Mouse (Mus musculus) neural tube, embryonic 13.5 days (tissue): ENCODE measurements around the gene Ppp1r12c. TPM values are rescaled to one million over a fixed set of nuclear protein-coding genes. Genes with fewer than 3 reads are reported as not detected.
"Not testable (repeated sequence)": the region's sequence is repeated elsewhere in the genome, so short reads cannot be mapped to it uniquely, and the experiment has no call there.

Source experiments
- ATAC-seq: fragments of 200-750 bp; cut with Nextera tagmentation; 2 replicates; pipeline ENCODE4 v1.8.0; 2017; ENCODE audit warnings: low read depth, mild to moderate bottlenecking, moderate TSS enrichment, moderate library complexity
- H3K27ac ChIP-seq: fragments of 300-500 bp; sonication (generic); replicated peaks from 2 replicates; pipeline ENCODE4 v1.5.1; 2015; ENCODE audit warnings: moderate library complexity, mild to moderate bottlenecking, inconsistent platforms
- H3K27me3 ChIP-seq: fragments of 300-500 bp; sonication (generic); 2 replicates; pipeline ENCODE4 v1.6.1; 2015; ENCODE audit warnings: mild to moderate bottlenecking, inconsistent platforms
- H3K36me3 ChIP-seq: fragments of 300-500 bp; sonication (generic); 2 replicates; pipeline ENCODE4 v1.6.1; 2015; ENCODE audit warnings: mild to moderate bottlenecking, inconsistent platforms
- H3K4me1 ChIP-seq: fragments of 300-500 bp; sonication (generic); replicated peaks from 2 replicates; pipeline ENCODE4 v1.6.1; 2015; ENCODE audit warnings: inconsistent platforms
- H3K4me2 ChIP-seq: fragments of 300-500 bp; sonication (generic); 2 replicates; pipeline ENCODE4 v1.6.1; 2015; ENCODE audit warnings: inconsistent platforms, mild to moderate bottlenecking, moderate library complexity
- H3K4me3 ChIP-seq: fragments of 300-500 bp; sonication (generic); 2 replicates; pipeline ENCODE4 v1.5.1; 2015; ENCODE audit warnings: mild to moderate bottlenecking, inconsistent platforms
- H3K9ac ChIP-seq: fragments of 300-500 bp; sonication (generic); 2 replicates; pipeline ENCODE4 v1.6.1; 2015; ENCODE audit warnings: moderate library complexity, mild to moderate bottlenecking, inconsistent platforms
- H3K9me3 ChIP-seq: fragments of 300-500 bp; sonication (generic); 2 replicates; pipeline ENCODE4 v1.6.1; 2016; ENCODE audit warnings: inconsistent platforms
- WGBS: fragments of 180-500 bp; shearing (Covaris S2); methylation state at CpG from one replicate; pipeline ENCODE4 v1.1.7; 2015; 5-methylcytosine and 5-hydroxymethylcytosine counted together
- polyA plus RNA-seq: library from polyadenylated mRNA; unstranded; fragments of >200 nt; fragmentation: Nextera tagmentation; extraction: Ambion mirVana; gene quantifications from 2 replicates; pipeline ENCODE4 v1.2.1, GENCODE M21; 2015

Gene Ppp1r12c
- polyA plus RNA-seq, 1 experiment from 2014 or later = 48.4 TPM

GRCm38 (mm10) chr7:4527302-4527689 lies 25.8 kb upstream of the Ppp1r12c start:
- Histone ChIP-seq H3K4me1 (peaks cover 19% of the 10 kb centered on the region), H3K4me2 (peak overlapping the region; percentile 60), H3K27me3 (peaks cover 23% of the 10 kb centered on the region), H3K36me3 (no peaks in the 10 kb centered on the region), H3K9ac (peak overlapping the region; percentile 46; the same call in 1 of the 2 replicates), H3K9me3 (no peaks in the 10 kb centered on the region), H3K27ac (no peak overlapping the region), H3K4me3 (0 out of 2 replicates have a peak overlapping the region, but pooled peaks have one; percentile 31)
- 50% methylated on average over 18 of the region's 18 CpGs for WGBS
- peak; percentile 4; the same call in 1 of the 2 replicates for ATAC-seq

- no peaks in the 10 kb centered on the region for H3K36me3 ChIP-seq
- peak; percentile 93 for ATAC-seq
- H3K4me2 ChIP-seq = peak overlapping the region; percentile 60
- peaks cover 19% of the 10 kb centered on the region for H3K27me3 ChIP-seq
- peak overlapping the region; percentile 49; the same call in 1 of the 2 replicates for H3K27ac ChIP-seq
- WGBS = 24% methylated on average over 40 of the region's 40 CpGs
- no peaks in the 10 kb centered on the region for H3K9me3 ChIP-seq
- H3K4me3 ChIP-seq = peak overlapping the region; percentile 31
- H3K9ac ChIP-seq = peak overlapping the region; percentile 64
- H3K4me1 ChIP-seq = peaks cover 14% of the 10 kb centered on the region; the same call in 1 of the 2 replicates
Measured at GRCm38 (mm10) chr7:4526341-4527301, 25.1 kb upstream of the Ppp1r12c start.

- H3K9ac ChIP-seq, H3K4me3 ChIP-seq, H3K9me3 ChIP-seq, H3K27ac ChIP-seq, H3K36me3 ChIP-seq, ATAC-seq, H3K4me2 ChIP-seq: not testable (repeated sequence)
- WGBS = 68% methylated on average over 15 of the region's 15 CpGs
- Histone ChIP-seq H3K27me3 (peaks cover 28% of the 10 kb centered on the region), H3K4me1 (peaks cover 23% of the 10 kb centered on the region)
Measured at GRCm38 (mm10) chr7:4524212-4524922, 22.9 kb upstream of the Ppp1r12c start, which contains the start of gene Tnni3. Gene Tnni3 (minus strand): TSS chr7:4524229.

- 91% methylated on average over 33 of the region's 33 CpGs for WGBS
- H3K36me3 ChIP-seq = no peaks in the 10 kb centered on the region
- no peak overlapping the region for H3K27ac ChIP-seq
- peaks cover 28% of the 10 kb centered on the region for H3K27me3 ChIP-seq
- H3K4me3 ChIP-seq = no peak overlapping the region
- H3K9ac ChIP-seq = no peak overlapping the region
- H3K4me2 ChIP-seq = no peak overlapping the region
- ATAC-seq = no peak
- H3K4me1 ChIP-seq = peaks cover 23% of the 10 kb centered on the region
- no peaks in the 10 kb centered on the region for H3K9me3 ChIP-seq
Measured at GRCm38 (mm10) chr7:4523205-4524130, 22.0 kb upstream of the Ppp1r12c start.

- no peak for ATAC-seq
- Histone ChIP-seq H3K4me3 (no peak overlapping the region), H3K4me1 (peaks cover 21% of the 10 kb centered on the region), H3K9ac (no peak overlapping the region), H3K27me3 (peaks cover 21% of the 10 kb centered on the region), H3K36me3 (no peaks in the 10 kb centered on the region), H3K9me3 (no peaks in the 10 kb centered on the region), H3K27ac (no peak overlapping the region), H3K4me2 (no peak overlapping the region)
- 74% methylated on average over 6 of the region's 6 CpGs for WGBS
Measured at GRCm38 (mm10) chr7:4522292-4522691, 20.8 kb upstream of the Ppp1r12c start.

GRCm38 (mm10) chr7:4521231-4522003 lies 19.9 kb upstream of the Ppp1r12c start:
- ATAC-seq = no peak
- 30% methylated on average over 32 of the region's 32 CpGs for WGBS
- Histone ChIP-seq H3K36me3 (no peaks in the 10 kb centered on the region), H3K4me2 (peak overlapping the region; percentile 53), H3K4me1 (peaks cover 13% of the 10 kb centered on the region), H3K9me3 (no peaks in the 10 kb centered on the region), H3K27ac (no peak overlapping the region), H3K4me3 (peak overlapping the region; percentile 24), H3K9ac (peak overlapping the region; percentile 58), H3K27me3 (peaks cover 16% of the 10 kb centered on the region)

GRCm38 (mm10) chr7:4518487-4518886 lies 17.0 kb upstream of the Ppp1r12c start:
- no peak for ATAC-seq
- no peaks in the 10 kb centered on the region for H3K36me3 ChIP-seq
- H3K27me3 ChIP-seq = peaks cover 16% of the 10 kb centered on the region
- H3K4me1 ChIP-seq = peaks cover 17% of the 10 kb centered on the region
- H3K4me3 ChIP-seq = no peak overlapping the region
- H3K9ac ChIP-seq = no peak overlapping the region
- H3K9me3 ChIP-seq = no peaks in the 10 kb centered on the region
- no peak overlapping the region for H3K27ac ChIP-seq
- WGBS = 80% methylated on average over 1 of the region's 1 CpGs
- H3K4me2 ChIP-seq = no peak overlapping the region

GRCm38 (mm10) chr7:4516332-4517050 lies 15.0 kb upstream of the Ppp1r12c start, which contains the start of gene Tnnt1:
Gene Tnnt1 (minus strand): TSS chr7:4516382.
- no peak within 1 kb of the TSS for H3K4me3 ChIP-seq
- no peak within 1 kb of the TSS for H3K4me2 ChIP-seq
- no peak for ATAC-seq
- 12% methylated on average over 4 of the region's 4 CpGs for WGBS
- H3K27me3 ChIP-seq = peaks cover 11% of the 10 kb centered on the region
- H3K27ac ChIP-seq = no peak within 1 kb of the TSS
- no peaks in the 10 kb centered on the region for H3K9me3 ChIP-seq
- H3K4me1 ChIP-seq = peaks cover 17% of the 10 kb centered on the region
- H3K36me3 ChIP-seq = no peaks in the 10 kb centered on the region
- no peak within 1 kb of the TSS for H3K9ac ChIP-seq

- H3K9me3 ChIP-seq = no peaks in the 10 kb centered on the region
- 60% methylated on average over 6 of the region's 6 CpGs for WGBS
- ATAC-seq = no peak
Measured at GRCm38 (mm10) chr7:4515853-4516252, 14.4 kb upstream of the Ppp1r12c start.

More at GRCm38 (mm10) chr7:4515853-4516252, 14.4 kb upstream of the Ppp1r12c start:
- peaks cover 12% of the 10 kb centered on the region for H3K4me1 ChIP-seq
- H3K27ac ChIP-seq = no peak overlapping the region
- peaks cover 9% of the 10 kb centered on the region for H3K27me3 ChIP-seq
- H3K4me2 ChIP-seq = no peak overlapping the region
- H3K36me3 ChIP-seq = no peaks in the 10 kb centered on the region
- no peak overlapping the region for H3K4me3 ChIP-seq
- H3K9ac ChIP-seq = no peak overlapping the region
